Mouse (Mus musculus) neural tube, embryonic 11.5 days (tissue): Measurements from ENCODE around the gene Mbd3. TPM values are rescaled to one million over a fixed set of nuclear protein-coding genes. Genes with fewer than 3 reads are reported as not detected.

Source experiments
- microRNA-seq: library from miRNA; unstranded; fragments of <30 nt; microRNA quantifications from one replicate; pipeline ENCODE4, GENCODE M21; 2016
- polyA plus RNA-seq: library from polyadenylated mRNA; unstranded; fragments of >200 nt; fragmentation: Nextera tagmentation; extraction: Ambion mirVana; gene quantifications from 2 replicates; pipeline ENCODE4 v1.2.1, GENCODE M21; 2014

Gene Mbd3
- polyA plus RNA-seq, 1 experiment from 2014 or later = 271 TPM

Small RNAs within 50 kb of the gene (microRNA-seq; reads per million reads assigned to microRNA genes)
- gene Gm22721 = not detected

Other genes with a start within 250 kb of the Mbd3 start
- 84.0 and 85.1 TPM in 2 replicates for gene Cirbp, start 233.6 kb downstream of the Mbd3 start, polyA plus RNA-seq
- 8.8 and 10.8 TPM in 2 replicates for gene 1600002K03Rik, start 226.6 kb downstream of the Mbd3 start, polyA plus RNA-seq
- gene Efna2, start 220.1 kb downstream of the Mbd3 start, polyA plus RNA-seq = 36.2 and 38.9 TPM in 2 replicates
- 59.6 and 61.8 TPM in 2 replicates for gene Mum1, start 173.1 kb downstream of the Mbd3 start, polyA plus RNA-seq
- 247 and 261 TPM in 2 replicates for gene Ndufs7, start 150.4 kb downstream of the Mbd3 start, polyA plus RNA-seq
- gene Gamt, start 138.5 kb downstream of the Mbd3 start, polyA plus RNA-seq = 35.1 and 37.7 TPM in 2 replicates
- gene Dazap1, start 138.1 kb downstream of the Mbd3 start, polyA plus RNA-seq = 49.8 and 51.9 TPM in 2 replicates
- gene Rps15, start 107.1 kb downstream of the Mbd3 start, polyA plus RNA-seq = 857 and 860 TPM in 2 replicates
- gene Apc2, start 103.6 kb downstream of the Mbd3 start, polyA plus RNA-seq = 81.4 and 81.7 TPM in 2 replicates
- gene 2310011J03Rik, start 79.0 kb downstream of the Mbd3 start, polyA plus RNA-seq = 37.3 and 40.5 TPM in 2 replicates
- gene Pcsk4, start 70.1 kb downstream of the Mbd3 start, polyA plus RNA-seq = 2.0 and 2.4 TPM in 2 replicates
- gene Reep6, start 69.6 kb downstream of the Mbd3 start, polyA plus RNA-seq = 4.2 and 5.5 TPM in 2 replicates
- 0.17 and 0.27 TPM in 2 replicates for gene Adamtsl5, start 51.1 kb downstream of the Mbd3 start, polyA plus RNA-seq
- 0.17 TPM in 1 of 2 replicates, not detected in the other for gene Plk5, start 43.1 kb downstream of the Mbd3 start, polyA plus RNA-seq
- 12.6 and 15.5 TPM in 2 replicates for gene Mex3d, start 11.9 kb downstream of the Mbd3 start, polyA plus RNA-seq
- gene Uqcr11, start 7.3 kb upstream of the Mbd3 start, polyA plus RNA-seq = 494 and 521 TPM in 2 replicates
- gene Tcf3, start 34.1 kb upstream of the Mbd3 start, polyA plus RNA-seq = 177 and 178 TPM in 2 replicates
- gene Onecut3, start 95.3 kb upstream of the Mbd3 start, polyA plus RNA-seq = 1.3 and 1.4 TPM in 2 replicates
- 0.84 and 0.96 TPM in 2 replicates for gene Atp8b3, start 139.6 kb upstream of the Mbd3 start, polyA plus RNA-seq
- 30.7 and 31.4 TPM in 2 replicates for gene Rexo1, start 162.0 kb upstream of the Mbd3 start, polyA plus RNA-seq
- gene Klf16, start 177.8 kb upstream of the Mbd3 start, polyA plus RNA-seq = 4.5 and 5.5 TPM in 2 replicates
- gene Abhd17a, start 190.8 kb upstream of the Mbd3 start, polyA plus RNA-seq = 119 and 120 TPM in 2 replicates
- 72.1 and 77.7 TPM in 2 replicates for gene Scamp4, start 203.3 kb upstream of the Mbd3 start, polyA plus RNA-seq
- gene Adat3, start 203.3 kb upstream of the Mbd3 start, polyA plus RNA-seq = 8.0 and 10.9 TPM in 2 replicates
- 2.4 and 3.1 TPM in 2 replicates for gene Gm49322, start 206.5 kb upstream of the Mbd3 start, polyA plus RNA-seq
- gene Csnk1g2, start 223.3 kb upstream of the Mbd3 start, polyA plus RNA-seq = 117 TPM in 2 replicates